Mouse (Mus musculus) MEL-GATA-1-ER (cell line): ENCODE results near the gene Pagr1a.

ENCODE experiments used
- DNase-seq: peaks from one replicate; pipeline ENCODE4 v3.0.0-alpha.2; 2012; ENCODE audit warnings: low read depth; ENCODE audit errors: extremely low read depth

Pagr1a gene

DNA sequence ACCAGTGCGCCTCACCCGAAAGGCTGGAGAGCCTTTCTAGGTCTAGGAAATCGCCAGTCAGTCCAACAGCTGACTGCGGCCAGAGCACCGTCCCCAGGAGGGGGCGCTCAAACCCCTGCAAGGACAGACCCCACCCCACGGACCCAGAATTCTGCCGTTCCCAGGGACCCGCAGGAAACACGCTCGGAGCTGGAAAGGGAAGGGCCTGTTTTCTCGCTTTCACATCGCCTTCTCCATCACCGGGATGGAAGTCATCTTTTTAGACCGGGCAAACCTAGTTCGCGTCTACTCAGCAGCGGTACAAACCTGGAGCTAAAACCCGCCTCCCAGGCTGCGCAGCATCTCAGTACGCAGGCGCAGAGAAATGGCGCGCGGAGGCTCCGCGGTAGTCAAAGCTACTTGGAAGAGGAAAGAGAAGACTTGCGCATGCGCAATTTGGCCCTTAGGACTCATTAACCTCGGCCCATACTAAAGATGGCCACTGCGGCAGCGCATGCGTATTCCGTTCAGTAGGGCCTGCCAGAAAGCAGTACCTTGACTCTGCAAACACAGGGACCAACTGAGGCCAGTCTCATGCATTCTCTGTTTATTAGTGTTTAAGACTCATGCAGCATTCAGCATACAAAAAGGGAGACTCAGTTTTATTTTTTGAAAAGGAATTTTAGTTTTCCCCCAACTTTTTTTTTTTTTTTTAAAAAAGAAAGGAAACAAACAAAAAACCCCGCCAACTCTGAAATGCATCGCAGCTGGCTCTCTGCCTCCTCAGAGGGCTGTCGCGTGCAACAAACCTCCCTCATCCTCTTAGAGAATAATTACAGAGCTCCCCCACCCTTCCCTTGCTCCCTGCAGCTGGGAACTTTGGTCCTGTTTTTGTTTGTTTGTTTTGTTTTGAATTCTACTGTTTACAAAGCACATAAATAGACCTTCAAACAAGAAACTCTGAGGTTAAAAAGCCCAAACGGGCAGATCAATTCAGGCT, at the start of gene Pagr1a:
Pagr1a (minus strand) TSS at position 382 of the 979 bp plus-strand sequence.
- DNase-seq: peak; percentile 95

DNA sequence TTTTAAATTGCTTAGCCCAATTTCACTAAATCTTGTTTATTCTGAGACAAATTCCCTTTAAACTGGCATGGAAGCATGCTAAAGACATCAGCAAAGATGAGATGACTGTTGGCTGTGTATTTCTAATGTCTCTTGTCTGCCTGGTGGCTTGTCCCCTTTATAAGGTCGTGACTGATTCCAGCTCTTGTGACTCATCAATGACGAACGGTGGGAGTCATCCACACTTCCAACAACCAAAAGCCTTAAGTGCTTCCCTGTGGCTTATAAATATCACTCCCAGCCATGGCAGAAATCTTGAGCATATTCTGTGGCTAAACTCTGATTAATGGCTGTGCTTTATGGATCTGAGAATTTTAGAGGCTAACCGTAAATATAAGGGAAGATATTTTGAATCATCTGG, 49.2 kb upstream of the Pagr1a start:
- no peak for DNase-seq

DNA sequence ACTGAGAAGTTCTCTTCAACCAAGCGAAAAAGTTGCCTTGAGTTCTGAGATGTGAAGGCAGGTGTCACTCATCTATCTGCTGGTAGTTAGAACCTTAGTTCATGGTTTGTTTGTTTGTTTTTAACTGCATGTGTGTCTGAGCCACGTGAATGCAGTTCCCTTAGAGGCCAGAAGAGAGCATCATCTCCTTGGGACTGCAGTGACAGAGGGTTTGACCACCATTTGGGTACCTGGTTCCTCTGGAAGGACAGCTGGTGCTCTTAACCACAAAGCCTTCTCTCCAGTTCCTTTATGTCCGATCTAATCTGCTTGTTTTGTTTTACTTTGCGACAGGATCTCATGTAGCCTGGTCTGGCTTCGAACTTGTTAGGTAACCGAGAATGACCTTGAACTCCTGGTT, 48.4 kb upstream of the Pagr1a start:
- no peak for DNase-seq

DNA sequence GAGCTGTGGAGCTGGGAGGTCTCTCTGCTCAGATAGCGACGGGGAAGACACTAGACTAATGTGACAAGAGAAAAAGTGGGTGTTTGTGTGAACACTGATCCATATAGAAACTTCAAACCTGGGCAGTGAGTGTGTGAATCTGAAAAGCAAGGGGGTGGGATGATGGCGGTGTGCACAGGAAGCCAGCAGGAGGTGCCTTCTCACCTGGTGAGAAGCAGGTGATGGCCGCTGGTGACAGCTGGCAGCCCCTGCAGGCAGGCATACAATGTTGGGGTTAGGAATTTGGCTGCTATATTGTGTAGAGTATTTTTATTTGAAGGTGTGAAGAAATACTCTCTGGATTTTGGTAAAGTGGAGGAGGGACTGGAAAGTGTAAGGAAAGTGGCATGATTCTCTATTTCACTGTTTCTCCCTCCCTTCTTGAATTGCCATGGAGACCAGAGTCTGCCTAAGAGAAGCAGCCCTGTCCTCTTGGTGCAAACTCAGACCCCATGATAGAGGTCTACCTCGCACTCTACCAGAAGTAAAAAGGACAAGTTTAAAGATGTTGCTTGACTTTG, 38.0 kb upstream of the Pagr1a start:
- no peak for DNase-seq

DNA sequence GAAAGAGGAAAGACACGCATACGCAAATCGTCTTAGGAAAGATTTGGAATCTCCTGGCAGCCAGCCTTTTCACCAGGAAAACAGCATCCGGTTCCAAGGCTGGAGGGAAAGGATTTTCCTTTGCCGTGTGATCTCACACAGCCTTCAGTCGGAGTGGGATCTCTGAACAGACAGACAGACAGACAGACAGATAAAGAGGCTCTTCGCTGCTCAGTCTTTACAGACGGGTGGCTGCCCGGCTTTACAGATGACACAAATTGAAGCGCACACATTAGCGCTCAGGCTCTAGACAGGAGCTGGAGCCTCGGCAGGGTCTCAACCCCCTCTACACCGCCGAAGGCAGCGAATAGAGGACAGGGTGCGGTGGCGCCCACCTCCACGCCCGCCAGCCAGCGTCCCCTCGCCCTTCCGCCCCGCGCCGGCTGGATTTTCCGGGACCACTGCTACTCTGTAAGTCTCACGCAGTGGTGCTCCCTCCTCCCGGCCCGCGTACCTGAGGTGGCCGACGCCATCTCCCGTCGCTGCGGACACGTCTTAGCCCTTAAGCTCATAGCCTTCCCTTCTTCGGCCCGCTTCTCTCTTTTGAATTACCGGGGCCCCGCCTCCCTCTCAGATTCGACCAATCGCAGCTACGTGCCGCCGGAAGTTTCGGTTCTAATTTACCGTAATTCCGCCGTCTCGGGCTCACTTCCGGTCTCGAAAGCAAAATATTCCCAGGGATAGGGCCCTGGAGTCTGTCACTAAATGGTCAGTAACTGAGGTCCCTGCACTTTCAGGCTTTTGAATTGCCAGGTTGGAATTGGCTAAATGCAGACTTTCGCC, 24.9 kb upstream of the Pagr1a start, which contains the start of gene Kif22:
Kif22 (minus strand) TSS at position 621 of the 822 bp plus-strand sequence.
- peak; percentile 76 for DNase-seq

DNA sequence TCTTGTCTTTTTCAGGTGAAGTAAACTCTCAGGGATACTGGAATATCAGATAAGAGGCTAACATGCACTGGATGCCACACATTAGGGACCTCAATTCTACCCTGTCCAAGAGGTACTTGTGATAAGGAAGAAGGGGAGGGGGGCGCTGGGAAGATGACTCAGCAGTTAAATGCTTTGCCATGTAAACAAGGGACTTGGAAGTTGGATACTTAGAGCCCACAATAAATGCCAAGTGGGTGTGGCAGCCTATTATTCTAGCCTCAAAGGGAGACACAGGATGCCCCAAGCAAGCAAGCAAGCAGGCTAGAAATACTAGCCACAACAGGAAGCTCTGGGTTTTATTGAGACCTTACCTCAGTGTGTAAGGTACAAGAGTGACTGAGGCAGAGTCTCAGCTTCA, 14.1 kb upstream of the Pagr1a start:
- no peak for DNase-seq

DNA sequence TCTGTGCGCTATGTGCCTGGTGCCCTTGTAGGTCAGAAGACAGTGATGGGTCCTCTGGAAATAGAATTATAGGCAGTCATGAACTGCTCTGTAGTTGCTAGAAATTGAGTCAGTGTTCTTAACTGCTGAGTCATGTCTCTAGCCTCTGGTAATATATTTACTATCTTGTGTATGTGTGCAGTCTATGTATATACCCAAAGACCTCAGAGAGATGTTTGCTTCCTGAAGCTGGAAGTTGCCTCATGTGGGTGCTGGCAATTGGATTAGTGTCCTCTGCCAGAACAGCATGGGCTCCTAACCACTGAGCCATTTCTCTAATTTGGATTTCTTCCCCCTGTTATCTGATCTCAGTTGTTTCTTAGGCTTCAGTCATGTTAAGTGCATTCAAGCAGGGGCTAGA, 13.0 kb upstream of the Pagr1a start:
- DNase-seq: no peak

DNA sequence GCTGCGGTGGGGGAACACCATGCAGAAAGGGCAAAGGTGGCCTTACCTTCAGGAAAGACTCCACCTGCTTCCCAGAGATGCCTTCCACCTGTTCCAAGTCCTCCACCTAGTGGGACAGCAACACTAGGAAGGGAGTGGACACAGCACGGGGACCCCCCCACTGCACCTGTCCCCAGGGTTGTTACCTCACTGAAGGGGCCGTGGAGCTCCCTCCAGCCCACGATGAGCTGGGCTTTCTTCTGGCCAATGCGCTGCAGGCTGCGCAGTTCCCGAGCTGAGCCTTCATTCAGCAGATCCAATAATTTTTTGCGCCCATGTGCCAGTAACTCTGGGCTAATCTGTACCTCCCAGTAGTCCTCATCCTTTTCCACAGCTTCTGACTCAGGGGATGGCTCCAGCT, 10.7 kb upstream of the Pagr1a start:
- no peak for DNase-seq

DNA sequence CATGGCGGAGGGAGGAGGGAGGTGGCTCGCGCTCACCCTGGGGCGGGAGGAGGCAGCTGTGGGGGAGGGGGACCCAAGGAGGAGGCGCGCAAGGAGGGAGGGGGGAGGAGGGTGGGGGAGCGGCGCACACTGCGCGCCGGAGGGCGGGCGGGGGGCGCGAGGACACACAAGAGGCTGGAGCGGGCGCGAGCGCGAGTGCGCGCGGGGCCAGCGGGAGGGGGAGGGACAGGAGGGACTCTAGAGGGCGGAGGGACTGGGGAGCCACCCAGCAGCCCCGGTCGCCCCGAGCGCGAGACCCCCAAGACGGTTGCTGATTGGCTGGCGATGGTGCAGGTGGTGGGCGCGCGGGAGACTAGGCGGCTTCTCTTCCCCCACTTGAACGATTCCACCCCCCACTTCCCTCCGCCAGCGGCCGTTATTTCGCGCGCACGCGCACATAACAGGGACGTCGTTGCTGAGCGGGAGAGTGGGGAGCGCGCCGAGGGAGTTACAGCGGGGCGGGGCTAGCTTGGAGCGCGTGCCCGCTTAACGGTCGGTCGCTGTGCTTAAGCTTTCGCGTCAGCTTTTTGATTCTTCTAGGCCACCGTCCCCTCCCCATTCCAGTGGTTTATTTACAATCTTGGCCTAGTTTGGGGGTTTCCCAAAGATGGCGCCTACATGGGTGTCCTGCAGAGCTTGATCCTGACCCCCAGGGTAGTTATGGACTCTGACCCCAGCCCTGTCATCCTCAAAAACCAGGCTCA, 10.0 kb upstream of the Pagr1a start, which contains the start of gene Maz:
Maz (minus strand) TSS at position 54 of the 743 bp plus-strand sequence.
- peak; percentile 96 for DNase-seq

DNA sequence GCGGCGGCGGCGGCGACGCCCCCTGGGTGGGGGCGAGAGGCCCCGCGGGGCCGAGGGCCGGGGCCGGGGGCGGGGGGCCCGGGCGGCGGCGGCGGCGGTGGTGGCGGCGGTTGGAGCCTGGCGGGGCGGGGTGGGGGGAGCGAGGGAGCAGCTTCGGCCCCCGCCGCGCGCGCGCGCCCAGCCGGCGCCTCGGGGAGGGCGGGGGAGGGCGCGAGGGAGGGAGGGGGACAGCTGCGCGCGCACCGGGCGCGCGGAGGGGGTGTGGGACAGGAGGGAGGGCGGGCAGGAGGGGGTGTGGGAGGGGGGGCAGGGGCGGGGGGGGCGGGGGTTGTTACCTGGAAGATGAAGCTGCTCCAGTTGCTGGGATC, 9.4 kb upstream of the Pagr1a start:
- no peak for DNase-seq

DNA sequence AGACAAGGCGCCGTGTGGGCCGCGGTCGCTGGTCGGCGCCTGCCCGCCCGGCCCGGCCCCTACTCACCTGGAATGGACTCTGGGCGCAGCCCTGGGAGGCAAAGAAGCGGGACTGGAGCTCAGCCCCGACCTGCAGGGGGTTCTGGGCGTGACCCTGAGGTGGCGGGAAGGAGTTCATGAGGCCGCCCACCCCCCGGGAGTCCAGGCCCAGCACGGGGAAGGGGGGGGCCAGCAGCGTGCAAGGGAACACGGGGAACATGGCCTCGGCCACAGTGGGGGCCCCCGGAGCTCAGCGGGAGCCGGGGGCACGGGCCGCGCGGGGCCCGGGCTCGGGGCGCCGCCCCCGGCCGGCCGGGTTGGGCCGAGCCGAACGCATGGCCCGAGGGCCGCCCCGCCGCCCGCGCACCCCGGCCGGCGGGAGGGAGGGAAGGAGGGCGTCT, 9.0 kb upstream of the Pagr1a start:
- DNase-seq: no peak

DNA sequence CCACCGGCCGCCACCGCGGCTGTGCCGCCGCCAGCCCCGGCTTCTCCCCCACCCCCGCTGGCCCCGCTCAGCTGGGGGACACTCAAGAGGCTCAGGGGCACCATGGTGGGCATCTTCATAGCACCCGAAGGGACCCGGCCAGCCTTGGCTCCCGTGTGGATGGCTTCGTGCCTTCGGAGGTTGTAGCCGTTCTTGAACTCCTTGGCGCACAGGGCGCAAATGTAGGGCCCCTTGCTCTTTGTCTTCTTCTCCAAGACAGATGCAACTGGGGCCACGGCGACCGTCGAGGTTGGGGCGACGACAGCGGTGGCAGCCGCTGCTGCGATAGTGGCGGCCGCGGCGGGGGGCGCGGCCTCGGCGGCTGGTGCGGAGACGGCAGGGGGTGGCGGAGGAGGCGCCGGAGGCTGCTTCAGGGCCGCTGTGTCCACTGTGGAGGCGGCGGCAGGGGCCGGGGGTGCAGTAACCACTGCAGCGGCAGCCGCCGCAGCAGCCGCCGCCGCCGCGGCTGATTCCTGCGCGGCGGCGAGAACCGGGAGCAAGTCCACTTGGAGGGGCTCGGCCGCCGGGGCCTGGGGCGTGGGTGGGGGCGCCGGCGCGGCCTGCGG, 8.5 kb upstream of the Pagr1a start:
- no peak for DNase-seq

DNA sequence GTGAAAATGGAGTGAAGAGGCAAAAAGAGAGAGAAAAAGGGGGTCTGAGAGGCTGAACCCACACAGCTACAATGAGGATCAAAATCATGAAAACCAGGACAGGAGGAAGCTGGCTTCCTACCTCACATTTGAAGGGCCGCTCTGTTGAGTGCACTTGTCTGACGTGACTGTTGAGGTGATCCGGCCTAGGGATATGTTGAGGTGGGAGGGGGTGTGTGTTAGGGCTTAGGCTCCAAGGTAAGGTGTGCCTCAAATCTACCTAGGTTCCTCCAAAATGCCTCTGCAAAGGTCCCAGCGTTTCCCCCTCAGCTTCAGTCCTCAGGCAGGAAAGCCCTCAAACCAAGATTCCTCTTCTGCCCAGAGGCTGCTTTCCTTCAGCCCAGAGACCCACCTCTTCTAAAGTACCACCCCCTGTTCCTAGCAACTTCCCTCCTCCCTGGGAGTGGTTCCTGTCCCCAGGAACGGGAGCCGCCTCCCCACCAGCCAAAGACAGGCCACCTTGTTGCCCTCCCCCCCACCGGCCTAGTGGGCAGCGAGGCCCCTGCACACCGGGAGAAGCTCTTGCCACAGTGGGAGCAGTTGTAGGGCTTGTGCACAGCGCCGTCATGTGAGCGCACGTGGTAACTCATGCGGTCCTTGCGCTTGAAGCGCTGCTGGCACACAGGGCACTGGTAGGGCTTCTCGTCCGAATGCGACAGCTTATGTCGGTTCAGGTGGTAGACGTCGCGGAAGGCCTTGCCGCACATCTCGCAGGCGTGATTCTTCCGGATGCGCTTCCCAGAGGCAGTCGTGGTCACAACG, 7.8 kb upstream of the Pagr1a start:
- peak; percentile 70 for DNase-seq

DNA sequence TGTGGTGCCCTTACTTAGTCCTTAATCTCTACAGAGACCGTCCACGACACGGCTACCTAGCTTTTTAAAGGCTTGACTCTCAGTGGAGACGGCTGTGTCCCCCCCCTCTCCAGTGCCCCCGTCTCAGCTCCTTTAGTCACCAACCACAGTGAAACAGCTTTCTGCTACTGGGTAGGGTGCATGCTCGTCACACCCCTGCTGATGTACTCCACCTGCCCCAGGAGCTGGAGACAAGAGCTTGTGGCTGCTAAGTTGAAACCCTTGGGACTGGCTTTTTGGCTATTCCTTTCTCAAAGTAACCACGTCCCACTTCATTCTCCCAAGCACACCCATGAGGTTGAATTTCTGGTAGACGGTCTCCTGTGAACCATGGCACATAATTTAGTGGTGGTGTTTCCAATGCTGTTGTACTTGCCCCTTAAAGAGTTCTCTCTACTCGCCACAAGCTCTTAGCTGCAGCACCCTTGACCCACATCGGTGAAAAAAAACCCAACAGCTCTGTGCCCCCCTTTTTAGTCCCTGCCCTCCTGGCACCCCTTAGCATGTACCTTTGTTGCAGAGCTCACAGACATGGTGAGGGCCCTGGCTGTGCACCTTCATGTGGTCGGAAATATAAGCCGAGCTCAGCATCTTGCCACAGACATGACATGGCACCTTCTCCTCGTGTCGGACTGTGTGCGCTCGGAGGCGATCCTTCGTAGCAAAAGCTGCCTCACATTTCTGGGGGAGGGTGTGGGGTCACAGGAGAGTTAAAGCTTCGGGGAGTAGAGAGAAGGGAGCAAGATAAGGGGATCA, 6.9 kb upstream of the Pagr1a start:
- no peak for DNase-seq

DNA sequence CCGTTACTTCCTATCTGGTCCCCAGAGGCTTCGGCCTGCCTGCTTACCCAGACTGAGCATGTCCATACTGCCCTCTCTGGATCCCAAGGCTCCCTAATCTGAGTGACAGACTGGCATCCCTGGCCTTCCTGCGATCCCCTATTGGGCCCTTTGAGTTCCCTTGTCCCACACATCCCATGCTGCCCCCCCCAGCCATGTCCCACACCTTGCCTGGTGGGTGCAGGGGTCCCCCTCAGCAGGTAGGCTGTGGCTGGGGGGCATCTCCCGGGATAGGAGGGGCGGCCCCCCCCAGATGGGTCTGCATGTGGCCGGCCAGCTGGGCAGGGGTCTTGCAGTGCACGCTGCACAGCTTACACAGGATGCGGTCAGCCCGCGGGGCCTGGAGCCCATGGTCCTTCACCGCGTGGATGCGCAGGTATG, 6.1 kb upstream of the Pagr1a start:
- no peak for DNase-seq

DNA sequence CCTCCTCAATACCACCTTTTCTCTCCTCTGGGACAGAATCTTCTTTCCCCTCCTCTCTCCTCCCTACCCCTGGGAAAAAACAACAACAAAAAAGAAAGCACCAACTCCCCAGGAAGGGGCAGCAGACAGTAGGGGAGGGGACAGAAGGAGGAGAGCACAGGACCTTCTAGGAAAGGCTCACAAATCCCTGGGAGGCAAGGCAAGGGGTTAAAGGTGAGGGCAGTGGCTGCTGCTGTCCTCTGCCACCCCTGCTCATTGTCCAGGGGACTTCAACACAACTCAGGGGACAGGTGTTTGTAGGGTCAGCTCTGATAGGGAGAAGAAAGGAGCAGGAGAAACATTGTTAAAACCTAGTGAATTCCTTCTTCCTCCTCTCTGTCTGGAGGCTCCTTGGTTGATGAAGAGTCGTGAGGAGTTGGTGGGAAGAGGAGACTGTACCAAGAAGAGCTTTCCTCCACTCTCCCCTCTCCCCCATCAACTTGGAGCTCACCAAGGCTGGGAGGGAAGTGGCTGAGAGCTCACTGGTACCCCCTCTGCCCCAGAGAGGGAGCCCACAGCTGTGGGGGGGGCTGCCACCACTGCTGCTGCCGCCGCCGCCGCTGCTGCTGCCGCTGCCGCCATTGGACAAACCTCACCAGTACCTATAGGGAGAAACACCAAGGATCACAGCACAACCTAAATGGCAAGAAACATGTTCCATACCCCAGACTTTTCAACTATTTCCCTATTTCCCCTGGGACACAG, 5.5 kb upstream of the Pagr1a start:
- no peak for DNase-seq

DNA sequence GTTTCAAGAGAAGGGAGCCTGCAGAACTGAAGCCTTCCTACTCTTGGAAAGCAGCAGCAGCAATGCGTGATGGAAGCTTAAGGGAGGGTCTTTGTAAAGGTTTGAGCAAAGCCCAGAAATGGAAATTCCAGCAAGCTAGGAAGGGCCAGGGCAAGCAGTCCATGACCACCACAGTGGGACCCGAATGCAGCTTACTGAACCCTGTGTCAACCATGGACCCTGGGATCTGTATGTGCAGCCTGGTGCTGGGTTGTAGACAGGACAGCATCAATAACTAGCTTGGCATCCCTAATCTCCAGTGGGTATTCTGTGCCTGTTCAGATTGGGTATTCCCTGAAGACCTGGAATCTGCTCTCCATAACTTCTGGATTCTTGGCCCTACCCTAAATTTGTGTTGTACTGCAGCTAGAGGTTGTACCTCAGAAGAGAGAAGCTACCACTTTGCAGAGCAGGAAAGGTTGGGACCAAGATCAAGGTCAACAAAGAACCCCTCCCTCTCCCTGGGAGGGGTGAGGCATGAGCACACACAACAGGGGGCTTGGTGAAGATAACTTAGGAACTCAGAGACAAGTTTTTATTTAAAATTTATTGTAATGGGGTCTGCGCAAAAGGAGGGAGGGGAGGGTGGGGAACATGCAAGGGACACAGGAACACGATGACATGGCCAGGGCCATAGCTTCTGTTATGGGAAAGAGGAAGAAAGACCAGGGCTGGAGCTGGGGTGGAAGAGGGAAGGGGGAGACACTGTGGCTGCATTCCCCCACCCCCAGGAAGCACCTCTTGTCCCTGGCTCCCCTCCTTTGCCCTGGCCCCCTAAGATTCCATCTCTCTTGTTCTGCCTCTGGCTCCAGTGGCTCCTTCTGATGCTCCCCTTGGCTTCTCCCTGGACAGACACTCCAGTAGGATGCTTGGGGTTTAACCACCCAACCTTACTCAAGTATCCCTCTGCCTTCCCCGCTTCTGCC, 4.7 kb upstream of the Pagr1a start:
- DNase-seq: no peak
